Mouse (Mus musculus) v-Abl transformed pro-B cells (cell line): ENCODE measurements around the gene P4htm.

Source experiments
- in situ Hi-C, 2 experiments: fragments of 400-800 bp; cut with MboI; formaldehyde crosslinking; loops; one replicate each; pipeline ENCODE4 v1.15.1; 2025; ENCODE audit not compliant: unreplicated experiment in 2 of 2

P4htm gene

DNA sequence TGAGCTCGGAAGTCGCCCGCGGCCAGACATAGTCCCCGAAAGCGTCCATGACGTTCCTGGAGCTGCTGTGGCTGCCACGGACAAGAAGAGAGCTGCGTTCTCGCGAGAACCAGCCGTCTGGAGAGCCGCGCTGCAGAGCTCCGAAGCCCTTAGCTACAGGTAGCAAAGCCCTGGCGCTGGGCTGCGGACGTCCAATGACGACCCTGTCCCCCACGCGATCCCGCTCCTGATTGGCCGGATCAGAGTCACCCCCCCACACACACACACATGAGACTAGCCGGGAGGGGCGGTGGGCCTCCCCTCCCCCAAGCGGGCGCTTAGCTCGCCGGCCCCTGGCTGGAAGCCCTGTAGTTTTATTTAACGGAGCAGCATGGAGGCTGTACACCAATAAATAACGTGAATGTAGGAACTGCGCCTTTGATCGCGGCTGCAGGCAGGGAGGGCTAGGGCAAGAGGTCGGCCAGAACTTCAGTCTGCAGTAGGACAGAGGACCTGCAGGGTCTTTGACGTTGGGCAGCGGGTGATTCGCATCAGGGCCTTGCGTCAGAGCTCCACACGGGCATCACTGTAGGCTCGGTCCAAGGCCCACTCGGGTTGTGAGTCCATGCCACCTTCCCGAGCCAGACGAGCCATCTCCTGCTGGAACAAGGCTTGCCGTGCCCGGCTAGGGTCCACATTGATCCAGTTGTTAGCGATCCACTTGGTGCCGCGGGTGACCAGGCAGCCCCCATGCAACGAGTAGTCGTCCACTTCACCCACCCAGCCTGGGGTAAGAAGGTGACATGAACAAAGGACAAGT, 18.7 kb downstream of the P4htm start, which contains the start of gene Wdr6:
Wdr6 (minus strand) TSS at position 195 of the 799 bp plus-strand sequence.
- in situ Hi-C loops, result no loop called here

DNA sequence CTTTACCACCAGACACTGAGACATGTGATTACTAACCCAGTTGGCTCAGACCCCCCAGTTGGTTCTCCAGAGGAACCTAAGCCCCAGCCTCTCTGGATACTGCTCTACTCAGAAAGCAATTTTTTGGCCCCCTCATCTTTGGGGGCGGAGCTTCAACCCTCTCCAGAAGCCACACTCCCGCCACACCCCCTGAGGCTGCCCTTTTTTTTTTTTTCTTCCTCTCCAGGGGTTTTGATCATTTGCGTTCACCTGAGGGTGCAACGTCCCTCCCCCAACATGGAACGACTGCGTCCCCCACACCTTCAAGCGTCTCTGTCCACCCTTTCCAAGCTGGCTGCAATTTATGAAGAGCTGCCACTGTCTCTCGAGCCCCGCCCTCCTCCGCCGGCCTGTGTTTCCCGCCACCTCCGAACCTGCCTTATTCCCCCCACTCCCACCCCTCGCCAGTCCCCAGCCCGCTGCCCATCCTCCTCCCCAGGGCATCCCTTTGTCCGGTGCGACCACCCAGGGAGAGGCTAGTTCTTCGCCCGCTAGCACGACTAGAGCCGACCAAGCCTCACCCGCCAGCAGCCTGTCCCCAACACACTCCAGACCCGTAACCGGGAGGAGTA, 19.4 kb downstream of the P4htm start:
- in situ Hi-C loops, result no loop called here

DNA sequence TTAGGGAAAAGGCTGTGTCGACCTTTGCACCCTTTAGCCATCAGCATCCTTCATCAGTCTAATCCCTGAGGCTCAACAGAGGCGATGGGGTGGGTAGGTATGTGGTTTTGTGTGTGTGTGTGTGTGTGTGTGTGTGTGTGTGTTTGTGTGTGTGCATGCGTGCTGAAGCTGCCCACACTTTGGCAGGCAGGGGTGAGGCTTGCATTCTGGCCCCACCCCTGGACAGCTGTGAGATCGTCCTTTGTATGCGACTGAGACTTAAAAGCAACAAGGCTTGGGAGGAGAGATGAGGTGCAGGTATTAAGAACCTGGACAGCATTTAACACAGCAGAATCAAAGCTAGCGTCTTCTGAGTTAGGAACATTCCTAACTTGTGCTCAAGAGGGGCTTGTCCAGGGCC, 20.4 kb downstream of the P4htm start:
- in situ Hi-C loops, result no loop called here

DNA sequence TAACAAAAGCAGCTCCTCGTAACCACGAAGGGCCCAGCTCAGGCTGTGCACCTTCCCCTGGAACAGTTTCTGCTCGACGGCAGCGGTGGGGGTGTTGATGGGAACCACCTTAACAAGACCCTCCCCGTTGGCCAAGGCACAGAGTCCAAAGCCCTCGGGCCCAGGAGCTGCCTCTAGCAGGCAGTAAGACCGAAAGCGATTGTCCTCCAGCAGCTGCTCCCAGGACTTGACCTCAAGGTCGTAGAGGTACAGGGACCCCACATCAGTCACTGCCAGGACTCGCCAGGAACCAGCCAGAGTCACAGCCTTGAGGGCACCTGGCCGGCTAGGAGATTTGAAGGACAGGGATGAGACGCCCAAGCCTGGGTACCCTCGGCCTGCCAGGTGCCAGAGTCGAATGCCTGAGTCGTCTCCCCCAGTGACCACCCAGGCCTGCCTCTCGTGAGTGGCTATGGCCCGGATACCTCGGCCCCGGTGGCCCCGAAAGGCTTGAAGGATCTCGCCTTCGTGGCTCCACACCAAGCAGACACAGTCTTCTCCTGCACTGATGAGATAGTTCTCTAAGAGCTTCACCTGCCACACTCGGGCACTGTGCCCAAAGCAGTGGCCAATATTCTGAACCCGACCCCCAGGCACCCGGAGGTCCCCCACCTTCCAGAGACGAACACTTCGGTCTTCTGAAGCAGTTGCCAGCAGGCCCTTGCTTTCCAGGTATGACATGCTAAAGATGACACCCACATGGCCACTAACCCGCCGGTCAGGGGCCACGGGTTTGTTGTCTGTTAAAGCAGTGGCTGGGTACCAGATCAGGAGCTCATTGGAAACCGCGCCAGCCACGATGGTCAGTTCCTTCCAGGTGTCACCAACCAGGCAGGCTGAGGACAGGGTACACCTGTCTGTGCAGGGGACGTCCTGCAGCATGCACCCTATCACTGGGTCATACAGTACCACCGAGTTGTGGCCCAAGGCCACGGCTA, 21.9 kb downstream of the P4htm start:
- in situ Hi-C loops, result no loop called here

DNA sequence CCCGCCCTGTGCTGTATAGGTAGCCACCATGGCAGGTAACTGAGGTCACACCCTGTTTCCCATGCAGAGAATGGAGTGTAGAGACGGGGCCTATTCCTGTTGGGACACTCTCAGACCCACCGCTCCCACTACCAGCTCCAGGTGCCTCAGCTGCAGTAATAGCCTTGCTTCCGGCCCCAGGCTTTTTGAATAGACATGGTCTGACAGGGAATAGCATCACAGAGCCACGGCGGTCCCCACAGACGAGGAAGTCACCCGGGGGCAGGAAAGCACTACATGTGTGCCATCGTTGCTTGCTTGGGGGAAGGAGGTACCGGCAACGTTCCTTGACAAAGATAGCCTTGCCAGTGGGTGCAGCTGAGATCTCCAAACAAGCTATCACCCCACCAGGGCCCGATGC, 22.5 kb downstream of the P4htm start:
- in situ Hi-C loops, result no loop called here

DNA sequence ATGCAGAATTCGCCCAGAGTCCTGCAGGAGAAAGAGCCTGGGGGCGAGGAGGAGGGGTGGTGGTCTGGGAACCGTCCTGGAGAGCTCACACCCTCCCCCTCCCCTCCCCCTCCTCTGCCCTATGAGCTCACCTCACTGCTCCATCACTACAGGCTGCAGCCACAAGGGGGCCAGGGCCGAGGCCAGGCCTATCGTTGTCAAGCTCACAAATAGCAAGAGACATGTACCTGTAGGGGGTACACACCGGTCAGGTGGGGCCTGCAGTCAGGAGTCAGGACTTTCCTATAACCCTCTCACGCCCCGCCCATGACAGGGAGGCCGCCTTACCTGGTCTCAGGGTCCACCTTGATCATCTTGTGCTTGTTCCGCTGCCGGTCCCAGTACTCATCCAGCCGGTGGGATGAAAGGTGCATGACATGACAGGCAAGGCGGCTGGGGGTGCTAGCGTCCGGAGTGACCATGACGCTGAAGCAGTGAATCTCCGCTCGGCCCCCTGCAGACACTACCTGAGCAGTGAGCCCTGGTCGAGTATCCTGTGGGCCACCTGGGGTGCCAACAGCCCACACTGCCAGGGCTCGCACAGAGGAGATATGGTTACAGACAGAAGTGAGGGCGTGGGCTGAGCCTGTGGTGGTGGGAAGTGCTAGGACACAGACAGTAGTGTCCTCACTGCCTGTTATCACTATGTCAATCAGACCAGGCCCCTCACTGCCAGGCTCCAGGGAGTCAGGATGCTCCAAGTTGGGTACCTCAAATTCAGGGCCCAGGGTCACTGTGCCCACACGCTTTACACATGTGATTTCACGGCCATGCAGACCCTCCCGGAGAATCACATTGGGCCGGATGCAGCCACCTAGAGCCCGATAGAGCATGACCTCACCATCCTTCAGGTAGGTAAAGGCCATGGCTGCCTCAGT, 23.4 kb downstream of the P4htm start:
- in situ Hi-C loops, result no loop called here

DNA sequence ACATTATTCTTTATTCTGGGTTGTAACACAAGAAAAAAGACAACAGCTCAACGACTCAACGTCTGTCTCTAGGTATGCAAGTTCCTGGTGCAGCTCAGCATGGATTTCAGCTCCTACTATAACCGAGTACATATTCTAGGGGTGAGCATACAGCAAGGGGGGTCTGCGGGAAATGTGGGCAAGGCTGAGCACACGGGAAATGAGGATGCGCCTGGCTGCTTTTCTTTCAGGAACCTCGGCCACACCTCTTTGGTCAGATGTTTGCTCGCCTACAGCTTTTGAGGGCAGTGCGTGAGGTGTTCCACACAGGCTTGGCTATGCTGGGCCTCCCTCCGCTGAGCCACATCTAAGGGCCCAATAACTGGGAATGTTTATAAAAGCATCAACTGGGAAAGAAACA, 25.1 kb downstream of the P4htm start:
- in situ Hi-C loops, result no loop called here

DNA sequence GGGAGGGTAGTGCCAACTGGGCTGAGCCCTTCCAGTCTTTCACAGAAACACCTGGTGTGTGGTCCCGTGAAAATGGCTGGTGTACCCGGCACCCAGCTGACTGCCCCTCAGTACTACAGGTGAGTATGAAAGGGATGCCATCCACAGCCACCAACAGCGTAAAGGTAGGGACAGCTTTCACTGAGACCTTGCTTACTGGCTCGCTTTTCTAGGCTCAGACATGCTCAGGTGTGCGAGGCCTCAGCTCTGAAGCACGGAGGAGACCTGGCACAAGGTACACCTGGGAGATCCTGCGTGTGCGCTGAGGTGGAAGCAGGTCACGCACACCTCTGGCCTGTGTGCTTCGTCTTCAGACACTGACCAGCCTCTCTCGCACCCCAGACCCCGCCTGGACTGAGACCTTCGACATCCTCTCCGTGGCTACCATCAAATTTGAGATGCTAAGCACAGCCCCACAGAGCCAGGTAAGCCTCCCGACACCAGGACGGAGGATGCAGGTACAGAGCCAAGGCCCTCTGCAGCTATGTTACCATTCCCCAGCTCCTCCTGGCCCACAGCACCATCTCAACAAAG, 26.0 kb downstream of the P4htm start:
- in situ Hi-C loops, result no loop called here

DNA sequence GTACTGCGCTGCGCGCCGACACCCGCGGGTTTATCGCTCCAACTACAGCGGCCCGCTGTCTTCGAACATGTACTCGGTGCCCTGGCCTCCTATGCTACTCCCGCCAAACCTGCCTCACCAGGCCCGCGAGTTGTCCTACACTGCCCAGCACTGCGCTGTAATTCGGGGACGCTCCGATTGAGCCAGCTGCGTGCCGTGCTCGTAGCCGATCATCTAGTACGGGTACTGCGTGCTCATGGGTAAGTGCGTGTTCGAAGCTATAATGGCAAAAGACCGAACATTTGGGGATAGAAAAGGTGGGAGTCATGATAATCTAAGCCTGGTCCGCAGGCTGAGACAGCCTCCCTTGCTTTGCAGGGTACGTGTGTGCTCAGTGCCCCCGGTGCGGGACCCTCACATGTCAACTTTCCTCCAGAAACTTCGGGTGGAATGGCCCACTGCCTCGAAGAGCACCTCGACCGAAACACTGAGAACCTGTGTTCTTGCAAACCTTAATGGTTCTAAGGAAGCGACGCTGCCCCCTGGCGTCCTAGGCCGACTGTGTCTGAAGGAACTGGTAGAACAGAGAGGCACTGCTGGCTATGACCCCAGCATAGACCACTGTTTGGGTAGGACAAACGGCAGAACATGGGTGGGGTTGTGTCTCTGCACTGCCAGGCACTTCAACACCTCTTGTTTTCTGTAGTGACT, 27.1 kb downstream of the P4htm start:
- in situ Hi-C loops, result no loop called here

DNA sequence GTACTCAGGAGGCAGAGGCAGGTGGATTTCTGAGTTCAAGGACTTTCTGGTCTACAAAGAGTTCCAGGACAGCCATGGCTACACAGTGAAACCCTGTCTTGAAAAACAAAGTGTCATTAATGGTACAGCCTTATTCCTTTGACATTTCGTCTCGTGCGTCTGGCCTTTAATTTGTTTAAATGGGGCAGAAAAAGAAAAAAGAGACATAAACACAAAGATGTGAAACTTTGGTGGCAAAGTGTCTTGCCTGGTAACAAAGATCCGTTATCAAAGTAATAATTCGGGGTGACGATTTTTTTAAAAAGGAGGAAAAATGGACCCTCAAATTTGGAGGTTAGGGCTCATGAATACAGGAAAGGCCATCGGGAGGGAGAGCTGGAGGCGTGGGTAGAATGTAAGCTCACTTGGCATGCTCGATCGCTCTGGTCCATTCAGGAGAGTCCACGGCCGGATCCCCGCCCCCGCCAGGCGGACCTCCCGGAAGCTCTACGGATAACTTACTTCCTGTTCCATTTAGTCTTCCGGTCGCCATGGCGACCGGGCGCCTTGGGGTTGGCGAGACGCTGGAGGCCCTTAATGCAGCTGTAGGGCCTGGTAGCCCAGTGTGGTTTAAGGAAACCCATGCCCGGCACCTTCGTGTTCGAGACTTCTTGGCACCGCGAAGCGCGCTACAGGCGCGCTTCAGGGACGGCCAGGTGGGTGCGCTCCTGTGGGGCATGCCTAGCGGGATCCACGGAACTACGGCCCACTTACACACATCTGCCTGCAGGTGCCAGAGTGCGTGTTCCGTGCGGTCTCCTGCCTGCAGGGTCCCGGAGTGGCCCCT, 27.9 kb downstream of the P4htm start, which contains the start of gene Dalrd3:
Dalrd3 (plus strand) TSS at position 506 of the 826 bp plus-strand sequence.
- in situ Hi-C loops, result no loop called here

DNA sequence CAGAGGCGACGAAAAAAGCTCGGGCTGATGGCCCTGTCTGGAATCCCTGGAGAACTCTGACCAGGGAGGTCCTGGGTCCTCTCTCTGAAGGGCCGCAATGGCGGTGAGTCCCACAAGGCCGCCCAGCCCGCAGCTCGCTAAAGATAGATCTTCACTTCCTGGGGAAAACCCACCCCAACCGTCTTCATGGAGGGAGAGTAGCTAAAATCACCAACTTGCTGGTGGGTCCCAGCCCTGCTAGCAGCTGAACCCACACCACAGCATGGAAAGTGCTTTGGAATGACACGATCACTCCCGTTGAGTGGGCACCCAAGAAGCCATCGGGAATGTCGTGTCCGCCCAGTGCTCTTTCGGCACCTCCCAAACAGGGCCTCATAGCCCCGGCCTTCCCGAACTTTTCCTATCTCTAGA, 29.0 kb downstream of the P4htm start:
- in situ Hi-C loops, result no loop called here

DNA sequence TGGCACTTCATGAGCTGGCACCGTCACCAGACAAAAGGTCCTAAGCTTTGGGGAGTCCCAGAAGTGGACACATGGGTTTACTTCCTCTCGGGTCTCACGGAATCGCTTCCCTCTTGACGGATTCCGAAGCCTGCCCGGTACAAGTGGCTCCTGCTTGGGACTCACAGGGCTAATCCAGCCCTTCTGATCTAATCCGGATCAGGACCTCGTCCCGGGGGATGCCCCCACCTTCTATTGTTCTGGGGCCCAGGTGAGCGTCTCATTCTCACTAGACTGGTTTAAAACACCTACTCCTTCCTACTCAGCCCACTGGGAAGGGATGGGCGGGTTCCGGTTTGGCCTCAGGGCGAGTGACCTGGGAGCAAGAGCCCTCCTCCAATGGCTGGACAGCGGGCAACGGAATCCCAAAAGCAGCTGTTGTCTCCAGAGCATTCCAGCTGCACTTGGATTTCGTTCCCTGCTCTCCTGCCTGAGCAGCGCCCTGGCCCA, 29.5 kb downstream of the P4htm start:
- in situ Hi-C loops, result no loop called here

DNA sequence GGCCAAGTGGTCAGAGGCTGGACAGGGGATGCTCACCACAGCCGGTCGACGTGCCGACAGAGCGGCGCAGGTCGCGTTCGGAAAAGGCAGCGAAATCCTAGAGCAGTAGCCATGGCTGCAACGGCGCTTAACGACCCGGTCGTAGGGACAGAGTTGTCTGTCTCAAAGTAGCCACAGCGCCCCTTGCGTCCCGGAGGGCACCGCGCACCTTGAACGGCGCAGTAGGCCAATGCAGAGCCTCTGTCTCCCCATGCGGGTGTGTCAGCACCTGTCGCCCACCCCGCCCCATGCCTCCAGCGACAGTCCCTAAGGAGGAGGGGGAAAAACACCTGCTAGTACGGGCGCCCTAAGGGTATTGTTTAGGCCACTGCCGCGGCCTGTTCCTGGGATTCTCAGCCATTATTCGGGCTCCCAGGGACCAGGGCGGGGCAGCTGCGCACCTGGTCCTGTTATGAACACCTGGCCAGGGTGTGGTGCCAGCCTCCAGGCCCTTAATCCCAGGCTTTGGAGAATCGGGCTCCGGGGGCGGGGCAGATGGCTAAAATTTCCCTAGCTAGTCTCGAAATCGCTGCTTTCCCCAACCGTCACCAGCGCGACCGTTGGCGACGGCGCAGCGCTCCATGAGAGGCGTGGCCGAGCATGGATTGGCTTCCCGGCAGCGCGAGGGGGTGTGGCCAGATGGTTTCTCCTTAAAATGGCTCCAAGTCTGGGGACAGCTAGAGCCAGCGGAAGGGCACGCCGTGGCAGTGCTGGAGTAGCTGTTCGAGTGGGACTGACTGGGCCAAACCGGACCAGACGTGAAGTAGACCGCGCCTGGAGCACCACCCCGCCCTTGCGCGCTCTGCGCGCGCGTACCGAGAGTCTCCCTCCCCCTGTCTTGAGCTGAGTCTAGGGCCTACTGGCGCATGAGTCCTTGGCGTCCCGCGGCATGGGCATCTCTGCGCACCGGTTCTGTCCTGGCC, 30.4 kb downstream of the P4htm start, which contains the start of gene Ndufaf3:
Ndufaf3 (minus strand) TSS at position 620 of the 962 bp plus-strand sequence.
- in situ Hi-C loops, result no loop called here

DNA sequence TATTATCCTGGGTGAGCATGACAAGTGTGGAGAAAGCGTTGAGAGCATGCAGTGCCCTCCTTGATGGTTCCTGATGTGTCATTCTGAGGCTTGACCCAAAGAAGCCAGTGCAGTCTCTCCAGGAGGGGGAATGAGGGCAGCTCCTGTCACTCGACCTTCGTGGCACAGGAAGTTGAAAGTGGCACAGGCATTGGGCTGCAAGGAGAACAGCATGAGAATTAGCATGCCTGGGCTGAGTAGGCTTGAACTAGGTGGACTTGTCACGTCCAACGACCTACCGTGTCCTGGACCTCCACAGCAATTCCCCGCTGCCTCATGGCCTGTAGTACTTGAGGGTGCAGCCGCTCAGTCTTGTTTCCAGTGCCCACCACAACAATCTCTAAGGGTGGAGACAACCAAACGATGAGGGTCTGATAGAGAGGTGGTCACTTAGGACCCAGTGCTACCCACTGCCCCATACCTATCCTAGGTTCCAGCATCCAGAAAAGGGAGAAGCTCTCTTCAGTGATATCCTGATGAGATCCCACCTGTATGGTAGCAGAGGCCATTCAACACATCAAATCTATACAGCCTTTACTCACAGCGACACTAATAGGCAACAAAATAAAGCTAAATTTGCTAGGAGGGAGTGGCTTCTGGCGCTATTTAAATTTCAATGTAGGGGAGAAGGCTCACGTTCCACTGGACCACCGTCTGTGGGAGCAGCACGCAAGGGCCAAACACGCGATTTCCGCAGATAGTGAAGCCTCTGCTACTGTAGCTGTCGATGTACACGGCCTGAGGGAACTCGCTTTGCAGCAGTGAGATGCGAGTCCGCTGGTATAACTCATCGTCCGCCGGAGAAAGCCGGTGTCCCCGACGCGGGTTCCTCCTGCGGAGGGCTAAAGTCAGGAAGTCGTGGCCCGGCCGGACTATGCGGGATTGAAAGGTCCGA, 31.3 kb downstream of the P4htm start:
- in situ Hi-C loops, result no loop called here

DNA sequence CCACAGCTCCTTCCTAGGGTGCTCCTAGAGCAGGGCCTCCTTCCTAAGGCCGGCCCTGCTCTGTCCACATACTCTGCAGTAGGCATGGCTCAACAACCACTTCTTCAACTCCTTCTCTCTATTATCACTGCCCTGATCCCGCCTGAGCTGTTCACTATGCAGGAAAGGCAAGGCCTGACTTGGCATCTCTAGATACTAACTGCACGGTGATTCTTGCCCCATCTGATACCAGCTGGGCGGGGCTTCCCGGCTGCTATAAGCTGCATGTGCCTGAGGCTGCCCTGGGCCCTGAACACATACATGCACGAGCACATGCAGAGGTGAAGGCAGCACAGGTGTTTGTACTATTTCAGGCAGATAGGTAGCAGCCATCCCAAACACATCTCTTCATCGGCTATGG, 33.3 kb downstream of the P4htm start:
- in situ Hi-C loops, result no loop called here

DNA sequence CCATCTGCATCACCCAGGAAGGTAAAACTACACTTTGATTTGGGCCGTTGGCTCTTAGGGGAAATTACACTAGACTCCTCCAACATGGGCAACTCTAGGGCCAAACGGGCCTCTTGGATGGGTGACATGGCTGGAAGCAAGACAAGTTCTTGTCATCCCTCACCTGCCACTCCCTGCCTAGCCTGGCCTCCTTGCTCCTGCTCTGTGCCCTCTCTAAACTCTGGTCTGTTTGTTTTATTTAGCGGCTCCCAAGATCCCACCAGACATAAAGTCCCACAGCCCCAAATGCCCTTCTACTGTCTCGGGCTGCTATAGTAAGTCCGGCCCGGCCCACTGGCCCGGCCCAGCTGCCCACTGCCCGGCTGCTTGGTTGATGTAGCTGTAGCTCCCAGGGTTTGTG, 33.8 kb downstream of the P4htm start:
- in situ Hi-C loops, result no loop called here
